Mouse (Mus musculus) megakaryocyte, embryonic 14.5 days (primary cell): Measurements from ENCODE around the gene Pak2. TPM values are rescaled to one million over a fixed set of nuclear protein-coding genes. Genes with fewer than 3 reads are reported as not detected.
"Not testable (repeated sequence)": the region's sequence is repeated elsewhere in the genome, so short reads cannot be mapped to it uniquely, and the experiment has no call there.

Source experiments
- H3K27me3 ChIP-seq: replicated peaks from 2 replicates; pipeline ENCODE3; 2012; ENCODE audit warnings: inconsistent platforms
- H3K36me3 ChIP-seq: replicated peaks from 2 replicates; pipeline ENCODE3; 2012; ENCODE audit warnings: low read length, inconsistent platforms, mixed read lengths
- H3K4me1 ChIP-seq: 2 replicates; pipeline ENCODE4 v1.6.1; 2012; ENCODE audit warnings: inconsistent platforms
- H3K4me3 ChIP-seq: replicated peaks from 2 replicates; pipeline ENCODE3; 2012; ENCODE audit warnings: moderate library complexity, mild to moderate bottlenecking, inconsistent platforms
- H3K9me3 ChIP-seq: 2 replicates; pipeline ENCODE4 v1.6.1; 2012; ENCODE audit warnings: inconsistent platforms
- FLI1 ChIP-seq: IDR thresholded peaks from 2 replicates; pipeline ENCODE4 v1.6.1; 2012; ENCODE audit warnings: low read length, inconsistent platforms, mixed read lengths
- GATA1 ChIP-seq: IDR thresholded peaks from 3 replicates; pipeline ENCODE4 v1.6.1; 2012; ENCODE audit warnings: mixed read lengths, low read length, inconsistent platforms, borderline replicate concordance
- polyA plus RNA-seq: library from polyadenylated mRNA; stranded (reverse); fragments of >175 nt; gene quantifications from 2 replicates; pipeline ENCODE4 v1.2.3, GENCODE M21; 2012; ENCODE audit warnings: low replicate concordance; ENCODE audit not compliant: insufficient read depth

Gene Pak2
- polyA plus RNA-seq, 1 experiment = 16.0 TPM

- peaks cover 67% of the 10 kb centered on the region for H3K36me3 ChIP-seq
- TF ChIP-seq FLI1 = no peak
- no peak for TF ChIP-seq GATA1
- H3K4me1 ChIP-seq = peaks cover 11% of the 10 kb centered on the region
- H3K27me3 ChIP-seq = no peaks in the 10 kb centered on the region
- H3K9me3 ChIP-seq = no peaks in the 10 kb centered on the region
- no peak overlapping the region for H3K4me3 ChIP-seq
These were observed 12.3 kb upstream of the Pak2 start for GRCm38 (mm10) chr16:32091466-32091865.

DNA sequence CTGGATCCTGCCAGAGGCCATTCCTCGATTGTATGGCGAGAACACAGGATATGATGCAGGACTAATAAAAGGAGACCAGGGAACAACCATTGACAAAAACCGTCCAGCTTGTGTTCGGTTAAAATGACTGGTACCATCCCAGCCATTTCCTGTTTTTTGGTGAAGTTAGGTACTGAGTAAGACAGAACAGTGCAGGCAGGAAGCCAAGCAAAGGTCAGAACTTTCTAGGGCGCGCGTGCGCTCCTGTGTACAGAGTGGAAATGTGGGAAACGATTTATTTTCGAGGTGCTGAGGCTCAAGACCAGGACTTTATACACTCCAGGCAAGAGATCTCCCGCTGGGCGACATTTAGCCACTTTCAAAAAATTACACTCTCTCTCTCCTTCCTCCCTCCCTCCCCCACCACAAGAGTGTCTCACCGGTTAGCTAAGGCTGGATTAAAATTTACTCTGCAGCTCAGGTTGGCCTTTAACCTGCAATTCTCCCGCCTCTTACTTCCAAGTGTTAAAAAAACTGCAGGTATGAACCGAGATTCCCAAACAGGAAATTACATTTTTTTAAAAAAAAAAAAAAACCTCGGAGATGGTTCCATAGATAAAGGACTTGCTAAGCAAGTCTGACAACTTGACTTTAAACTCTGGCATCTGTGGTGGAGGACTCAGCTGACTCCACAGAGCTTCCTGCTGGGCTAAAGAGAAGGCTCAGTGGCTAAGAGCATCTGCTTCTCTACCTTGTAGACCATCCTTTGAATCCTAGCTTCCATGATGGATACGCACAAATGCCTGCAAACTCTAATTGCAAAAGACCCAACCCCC, 8.7 kb upstream of the Pak2 start:
- H3K9me3 ChIP-seq = no peaks in the 10 kb centered on the region
- TF ChIP-seq FLI1 (no peak), GATA1 (no peak)
- H3K4me1 ChIP-seq = peaks cover 11% of the 10 kb centered on the region
- H3K4me3 ChIP-seq = no peak overlapping the region
- no peaks in the 10 kb centered on the region for H3K27me3 ChIP-seq
- peaks cover 77% of the 10 kb centered on the region for H3K36me3 ChIP-seq

DNA sequence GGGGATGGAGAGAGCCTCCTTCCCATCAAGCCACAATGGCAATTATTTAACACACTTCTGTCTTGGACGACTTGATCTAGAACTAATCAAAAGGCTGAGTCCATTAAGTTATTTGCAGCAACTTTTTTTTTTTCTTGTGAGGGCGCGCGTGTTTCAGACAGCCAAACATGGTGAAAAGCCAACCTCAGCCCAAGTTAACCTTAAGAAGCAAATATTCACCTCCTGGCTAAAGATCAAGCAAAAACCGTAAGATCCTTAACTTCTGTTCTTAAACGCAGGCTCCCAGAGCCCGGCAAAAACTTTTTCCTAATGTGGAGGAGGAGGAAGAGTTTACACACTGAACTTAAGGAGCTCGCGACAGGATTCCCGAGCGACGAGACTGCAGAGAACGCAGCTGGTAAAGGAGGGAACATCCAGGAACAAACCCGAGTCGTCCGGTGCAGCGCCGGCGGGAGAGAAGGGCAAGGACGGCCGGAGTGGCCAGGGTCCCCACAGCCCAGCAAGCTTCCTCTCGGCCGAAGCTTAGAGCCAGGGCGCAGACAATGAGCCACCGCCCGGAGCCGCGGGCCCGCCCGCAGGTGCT, 643 bp downstream of the Pak2 start:
- Histone ChIP-seq H3K27me3 (no peaks in the 10 kb centered on the region), H3K4me3 (peak overlapping the region; percentile 97), H3K9me3 (no peaks in the 10 kb centered on the region), H3K36me3 (peaks cover 10% of the 10 kb centered on the region), H3K4me1 (peaks cover 40% of the 10 kb centered on the region)
- TF ChIP-seq GATA1 (no peak), FLI1 (no peak)

GRCm38 (mm10) chr16:32077648-32078407, 1.3 kb downstream of the Pak2 start:
- Histone ChIP-seq H3K27me3 (no peaks in the 10 kb centered on the region), H3K4me1 (peaks cover 44% of the 10 kb centered on the region), H3K4me3 (peak overlapping the region; percentile 97), H3K36me3 (peaks cover 11% of the 10 kb centered on the region), H3K9me3 (no peaks in the 10 kb centered on the region)
- TF ChIP-seq FLI1 = no peak
- TF ChIP-seq GATA1 = no peak

DNA sequence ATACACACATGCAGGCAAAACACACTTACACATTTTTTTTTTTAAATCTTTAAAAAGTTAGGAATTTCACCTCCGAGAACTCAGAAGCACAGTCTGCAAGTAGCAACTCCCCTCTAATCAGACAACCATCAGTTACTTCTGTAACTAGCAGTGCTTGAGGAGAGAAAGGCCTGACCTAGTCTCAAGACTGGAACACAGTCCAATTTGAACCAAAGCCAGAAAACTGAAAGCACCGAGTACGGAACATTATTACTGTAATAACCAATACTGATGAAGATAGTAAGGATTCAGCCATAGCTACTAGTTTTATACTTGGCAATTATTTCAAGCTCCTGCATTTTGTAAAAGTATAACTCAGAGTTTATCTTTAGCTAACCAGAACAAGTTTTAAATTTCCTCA, 2.7 kb downstream of the Pak2 start:
- no peak overlapping the region for H3K4me3 ChIP-seq
- no peak for TF ChIP-seq FLI1
- no peak for TF ChIP-seq GATA1
- no peaks in the 10 kb centered on the region for H3K9me3 ChIP-seq
- H3K36me3 ChIP-seq = peaks cover 13% of the 10 kb centered on the region
- peaks cover 53% of the 10 kb centered on the region for H3K4me1 ChIP-seq
- H3K27me3 ChIP-seq = no peaks in the 10 kb centered on the region

GRCm38 (mm10) chr16:32075762-32076161, 3.4 kb downstream of the Pak2 start:
- TF ChIP-seq GATA1 (no peak), FLI1 (no peak)
- Histone ChIP-seq H3K4me1 (peaks cover 57% of the 10 kb centered on the region), H3K27me3 (no peaks in the 10 kb centered on the region), H3K4me3 (no peak overlapping the region), H3K36me3 (peaks cover 13% of the 10 kb centered on the region), H3K9me3 (no peaks in the 10 kb centered on the region)

- H3K9me3 ChIP-seq, H3K27me3 ChIP-seq, H3K4me3 ChIP-seq: not testable (repeated sequence)
- H3K4me1 ChIP-seq = peaks cover 74% of the 10 kb centered on the region
- peaks cover 23% of the 10 kb centered on the region for H3K36me3 ChIP-seq
These were observed 9.1 kb downstream of the Pak2 start for GRCm38 (mm10) chr16:32070070-32070469.

DNA sequence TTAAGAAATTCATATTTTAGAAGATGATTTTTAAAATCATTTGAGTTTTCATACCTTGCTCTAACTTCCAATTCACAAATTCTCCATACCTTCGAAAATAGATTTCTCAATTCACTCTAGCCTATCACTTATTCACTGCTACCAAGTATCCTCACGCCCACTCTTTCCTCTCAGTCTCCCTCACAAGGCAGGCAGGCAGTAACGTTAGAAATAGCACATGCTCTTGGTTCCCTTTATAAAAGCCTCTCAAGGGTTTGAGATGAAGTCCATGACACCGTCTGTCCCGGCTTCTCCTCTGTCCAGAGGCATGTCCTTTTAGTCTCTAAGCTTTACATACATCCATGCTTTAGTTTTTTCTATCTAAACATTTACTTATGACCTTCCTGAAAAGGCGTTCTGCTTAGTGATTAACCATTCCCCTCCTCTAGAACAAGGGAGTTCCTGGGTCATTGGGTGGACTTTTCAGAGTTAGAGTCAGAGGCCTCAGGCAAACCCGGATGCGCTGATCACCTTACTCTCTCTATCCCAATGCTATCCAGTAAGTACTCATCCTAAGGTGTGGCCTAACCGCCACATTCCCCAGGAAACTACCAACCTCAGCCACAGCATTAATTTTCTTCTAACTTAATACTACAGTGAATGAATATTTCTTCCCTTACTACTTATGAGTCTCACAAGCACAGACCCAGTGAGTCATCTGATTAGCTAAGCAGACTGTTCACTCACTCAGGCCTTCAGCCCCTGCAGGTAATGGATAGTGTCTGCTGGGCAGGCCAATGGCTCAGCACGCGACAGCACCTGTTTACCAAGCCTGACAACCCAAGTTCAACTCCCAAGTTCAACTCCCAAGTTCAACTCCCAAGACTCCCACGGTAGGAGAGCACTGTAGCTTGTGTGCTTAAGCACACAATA, 10.5 kb downstream of the Pak2 start:
- no peak for TF ChIP-seq FLI1
- TF ChIP-seq GATA1 = no peak
- peaks cover 78% of the 10 kb centered on the region for H3K4me1 ChIP-seq

GRCm38 (mm10) chr16:32066899-32067298, 12.2 kb downstream of the Pak2 start:
- peak overlapping the region; percentile 70 for H3K4me3 ChIP-seq
- no peak for TF ChIP-seq FLI1
- no peak for TF ChIP-seq GATA1
- no peaks in the 10 kb centered on the region for H3K27me3 ChIP-seq
- H3K4me1 ChIP-seq = peaks cover 87% of the 10 kb centered on the region
- H3K9me3 ChIP-seq = no peaks in the 10 kb centered on the region
- peaks cover 17% of the 10 kb centered on the region for H3K36me3 ChIP-seq

More for the DNA sequence above, 10.5 kb downstream of the Pak2 start:
- H3K4me3 ChIP-seq = peak overlapping the region; percentile 21
- H3K36me3 ChIP-seq = peaks cover 23% of the 10 kb centered on the region
- no peaks in the 10 kb centered on the region for H3K27me3 ChIP-seq
- H3K9me3 ChIP-seq = no peaks in the 10 kb centered on the region

- H3K4me1 ChIP-seq = peaks cover 91% of the 10 kb centered on the region
- H3K36me3 ChIP-seq = peaks cover 16% of the 10 kb centered on the region
- TF ChIP-seq GATA1 = no peak
- no peak for TF ChIP-seq FLI1
- no peaks in the 10 kb centered on the region for H3K9me3 ChIP-seq
- H3K27me3 ChIP-seq = no peaks in the 10 kb centered on the region
- peak overlapping the region; percentile 64 for H3K4me3 ChIP-seq
These were observed 15.2 kb downstream of the Pak2 start for GRCm38 (mm10) chr16:32063900-32064299.
